Mouse (Mus musculus) thymus, postnatal 10 days (tissue): ENCODE measurements around the gene Vamp1.
A peak's percentile ranks its signal among the peaks of the same experiment; 100 is the strongest.

Experiments
- DNase-seq, 2 experiments: peaks; one replicate each; pipeline ENCODE4 v3.0.0; 2021; ENCODE audit warnings: low spot score in 2 of 2

Vamp1 gene

GRCm38 (mm10) chr6:125212621-125213020 lies 2.7 kb upstream of the Vamp1 start:
- DNase-seq = no peak

- no peak for DNase-seq
Measured at GRCm38 (mm10) chr6:125213129-125213528, 2.2 kb upstream of the Vamp1 start.

GRCm38 (mm10) chr6:125213715-125214114 lies 1.6 kb upstream of the Vamp1 start:
- DNase-seq = no peak

- no peak for DNase-seq
Measured at GRCm38 (mm10) chr6:125216898-125217297, 1.5 kb downstream of the Vamp1 start.

- no peak for DNase-seq
Measured at GRCm38 (mm10) chr6:125217899-125218298, 2.5 kb downstream of the Vamp1 start.

- peak; percentile 72 to 83 for DNase-seq
Measured at GRCm38 (mm10) chr6:125218963-125219362, 3.6 kb downstream of the Vamp1 start.

GRCm38 (mm10) chr6:125221115-125221745 lies 5.9 kb downstream of the Vamp1 start:
- DNase-seq = peak in 1 of 2 experiments; percentile 37

- DNase-seq = peak; percentile 89 to 96
Measured at GRCm38 (mm10) chr6:125222146-125222545, 6.8 kb downstream of the Vamp1 start.

- peak in 1 of 2 experiments; percentile 49 for DNase-seq
Measured at GRCm38 (mm10) chr6:125222577-125222976, 7.2 kb downstream of the Vamp1 start.

GRCm38 (mm10) chr6:125225518-125226115 lies 10.3 kb downstream of the Vamp1 start:
- peak in 1 of 2 experiments; percentile 42 for DNase-seq

GRCm38 (mm10) chr6:125230571-125230970 lies 15.2 kb downstream of the Vamp1 start:
- peak in 1 of 2 experiments; percentile 36 for DNase-seq

- DNase-seq = peak; percentile 78 to 80
Measured at GRCm38 (mm10) chr6:125231117-125232044, 16.0 kb downstream of the Vamp1 start, which contains the start of gene Tapbpl. Gene Tapbpl (minus strand): TSS chr6:125231860.

- no peak for DNase-seq
Measured at GRCm38 (mm10) chr6:125232045-125232437, 16.7 kb downstream of the Vamp1 start.

GRCm38 (mm10) chr6:125232516-125232915 lies 17.2 kb downstream of the Vamp1 start:
- DNase-seq = no peak

GRCm38 (mm10) chr6:125233816-125234519 lies 18.6 kb downstream of the Vamp1 start:
- DNase-seq = no peak

GRCm38 (mm10) chr6:125234520-125234828 lies 19.1 kb downstream of the Vamp1 start:
- DNase-seq = no peak

- DNase-seq = no peak
Measured at GRCm38 (mm10) chr6:125236341-125236740, 21.0 kb downstream of the Vamp1 start.

- peak; percentile 81 to 82 for DNase-seq
Measured at GRCm38 (mm10) chr6:125236782-125237181, 21.4 kb downstream of the Vamp1 start, which contains the start of gene Cd27. Gene Cd27 (minus strand): TSS chr6:125237010.

- no peak for DNase-seq
Measured at GRCm38 (mm10) chr6:125237421-125237820, 22.1 kb downstream of the Vamp1 start.

- DNase-seq = peak; percentile 79 to 83
Measured at GRCm38 (mm10) chr6:125238396-125238795, 23.0 kb downstream of the Vamp1 start.

GRCm38 (mm10) chr6:125239547-125239946 lies 24.2 kb downstream of the Vamp1 start:
- no peak for DNase-seq

- DNase-seq = no peak
Measured at GRCm38 (mm10) chr6:125240617-125241016, 25.3 kb downstream of the Vamp1 start.
